Mouse (Mus musculus) heart, adult 2 months (tissue): ENCODE measurements at regions not wholly inside any gene's neighbourhood (a gene's known extent, or its start where the extent isn't known, plus 50 kb on each side); places are given as distances from the start of the nearest gene placed in this dataset.
A peak's percentile ranks its signal among the peaks of the same experiment; 100 is the strongest.

Experiments
- DNase-seq, 2 experiments: peaks; one replicate each; pipeline ENCODE4 v3.0.0; 2021
- H3K27ac ChIP-seq: fragments of 200-600 bp; 2 replicates; pipeline ENCODE4 v1.8.1; 2022
- H3K27me3 ChIP-seq: fragments of 200-500 bp; 2 replicates; pipeline ENCODE4 v1.6.1; 2012; ENCODE audit warnings: mild to moderate bottlenecking, low read length, inconsistent platforms, mixed read lengths; ENCODE audit not compliant: control insufficient read depth, insufficient read depth
- H3K36me3 ChIP-seq: fragments of 200-500 bp; 2 replicates; pipeline ENCODE4 v1.6.1; 2012; ENCODE audit warnings: low read length, inconsistent platforms; ENCODE audit not compliant: control insufficient read depth, insufficient read depth
- H3K4me1 ChIP-seq: fragments of 200-500 bp; 2 replicates; pipeline ENCODE4 v1.6.1; 2011; ENCODE audit warnings: low read length; ENCODE audit not compliant: control insufficient read depth, insufficient read depth
- H3K4me3 ChIP-seq: fragments of 200-600 bp; 2 replicates; pipeline ENCODE4 v1.8.1; 2022
- H3K79me2 ChIP-seq: fragments of 200-500 bp; replicated peaks from 2 replicates; pipeline ENCODE4 v1.6.1; 2012; ENCODE audit warnings: mild to moderate bottlenecking, inconsistent platforms, low read length, moderate library complexity, mixed read lengths; ENCODE audit not compliant: control insufficient read depth, insufficient read depth
- H3K9ac ChIP-seq: fragments of 200-500 bp; 2 replicates; pipeline ENCODE4 v1.6.1; 2012; ENCODE audit warnings: low read depth, mild to moderate bottlenecking, control low read depth, inconsistent platforms, low read length, mixed read lengths
- CTCF ChIP-seq: fragments of 200-600 bp; IDR thresholded peaks from 2 replicates; pipeline ENCODE4 v1.8.1; 2022; ENCODE audit warnings: antibody characterized with exemption, mild to moderate bottlenecking, moderate library complexity
- EP300 ChIP-seq: fragments of 200-500 bp; IDR thresholded peaks from 2 replicates; pipeline ENCODE4 v1.6.1; 2011; ENCODE audit warnings: low read depth, low read length, control low read depth; ENCODE audit not compliant: insufficient read depth
- POLR2A ChIP-seq: fragments of 200-500 bp; IDR thresholded peaks from 2 replicates; pipeline ENCODE4 v1.6.1; 2011; ENCODE audit warnings: mild to moderate bottlenecking, low read depth, low read length, control low read depth; ENCODE audit not compliant: insufficient read depth
- WGBS: fragments of 180-500 bp; shearing (Covaris S2); methylation state at CpG from one replicate; pipeline ENCODE4 v1.1.7; 2018; 5-methylcytosine and 5-hydroxymethylcytosine counted together
- intact Hi-C: fragments of 180-260 bp; cut with DNase I; formaldehyde crosslinking; loops from one replicate; pipeline ENCODE4 v1.15.1; 2025

- no peak overlapping the region for H3K4me3 ChIP-seq
- intact Hi-C loops = no loop called here
- H3K9ac ChIP-seq = no peak overlapping the region
- no peaks in the 10 kb centered on the region for H3K79me2 ChIP-seq
- 31% methylated on average over 1 of the region's 1 CpGs for WGBS
- H3K27ac ChIP-seq = no peak overlapping the region
- H3K36me3 ChIP-seq = no peaks in the 10 kb centered on the region
- no peaks in the 10 kb centered on the region for H3K4me1 ChIP-seq
- DNase-seq = no peak
- H3K27me3 ChIP-seq = no peaks in the 10 kb centered on the region
- TF ChIP-seq POLR2A (no peak), CTCF (no peak), EP300 (no peak)
Measured at GRCm38 (mm10) chr9:67676906-67677305, 82.3 kb upstream of the C2cd4b start.

GRCm38 (mm10) chr9:67683367-67683766 is 75.9 kb upstream of the C2cd4b start:
- Histone ChIP-seq H3K4me1 (no peaks in the 10 kb centered on the region), H3K9ac (no peak overlapping the region), H3K27ac (no peak overlapping the region), H3K36me3 (no peaks in the 10 kb centered on the region), H3K79me2 (no peaks in the 10 kb centered on the region), H3K4me3 (no peak overlapping the region), H3K27me3 (no peaks in the 10 kb centered on the region)
- WGBS = 9% methylated on average over 7 of the region's 7 CpGs
- DNase-seq = peak; percentile 38 to 66
- peak; percentile 84 for TF ChIP-seq CTCF
- TF ChIP-seq POLR2A = no peak
- intact Hi-C loops = no loop called here

- WGBS = 83% methylated on average over 13 of the region's 13 CpGs
- H3K36me3 ChIP-seq = no peaks in the 10 kb centered on the region
- DNase-seq = no peak
- TF ChIP-seq EP300 (no peak), CTCF (no peak), POLR2A (no peak)
- H3K4me1 ChIP-seq = no peaks in the 10 kb centered on the region
- no peaks in the 10 kb centered on the region for H3K79me2 ChIP-seq
- H3K27me3 ChIP-seq = no peaks in the 10 kb centered on the region
- H3K4me3 ChIP-seq = no peak overlapping the region
- no peak overlapping the region for H3K9ac ChIP-seq
- intact Hi-C loops = no loop called here
- no peak overlapping the region for H3K27ac ChIP-seq
Measured at GRCm38 (mm10) chr9:67692396-67692795, 66.8 kb upstream of the C2cd4b start.

GRCm38 (mm10) chr9:67693716-67694115 is 65.5 kb upstream of the C2cd4b start:
- no peak overlapping the region for H3K9ac ChIP-seq
- intact Hi-C loops = no loop called here
- 31% methylated on average over 7 of the region's 7 CpGs for WGBS
- H3K79me2 ChIP-seq = no peaks in the 10 kb centered on the region
- H3K27me3 ChIP-seq = no peaks in the 10 kb centered on the region
- no peaks in the 10 kb centered on the region for H3K4me1 ChIP-seq
- H3K36me3 ChIP-seq = no peaks in the 10 kb centered on the region
- TF ChIP-seq POLR2A (no peak), CTCF (no peak), EP300 (no peak)
- no peak overlapping the region for H3K27ac ChIP-seq
- no peak overlapping the region for H3K4me3 ChIP-seq
- DNase-seq = peak in 1 of 2 experiments; percentile 27

GRCm38 (mm10) chr9:67698796-67699195 is 60.4 kb upstream of the C2cd4b start:
- 86% methylated on average over 2 of the region's 2 CpGs for WGBS

GRCm38 (mm10) chr9:67699846-67700579 is 59.2 kb upstream of the C2cd4b start:
- H3K36me3 ChIP-seq = no peaks in the 10 kb centered on the region
- H3K4me1 ChIP-seq = no peaks in the 10 kb centered on the region
- peak; percentile 52 to 59 for DNase-seq
- no peaks in the 10 kb centered on the region for H3K79me2 ChIP-seq
- no peak for TF ChIP-seq POLR2A
- no peak for TF ChIP-seq CTCF
- no peak for TF ChIP-seq EP300
- no peaks in the 10 kb centered on the region; the same call in 1 of the 2 replicates for H3K27me3 ChIP-seq
- H3K9ac ChIP-seq = peak overlapping the region; percentile 58
- intact Hi-C loops = no loop called here
- no peak overlapping the region for H3K27ac ChIP-seq
- H3K4me3 ChIP-seq = peak overlapping the region; percentile 31; the same call in 1 of the 2 replicates
- 17% methylated on average over 35 of the region's 35 CpGs for WGBS

More at GRCm38 (mm10) chr9:67698796-67699195, 60.4 kb upstream of the C2cd4b start:
- Histone ChIP-seq H3K4me3 (no peak overlapping the region), H3K27me3 (no peaks in the 10 kb centered on the region; the same call in 1 of the 2 replicates), H3K4me1 (no peaks in the 10 kb centered on the region), H3K36me3 (no peaks in the 10 kb centered on the region), H3K79me2 (no peaks in the 10 kb centered on the region), H3K9ac (no peak overlapping the region), H3K27ac (no peak overlapping the region)
- no peak for TF ChIP-seq EP300
- no peak for TF ChIP-seq POLR2A
- TF ChIP-seq CTCF = no peak
- DNase-seq = no peak
- intact Hi-C loops = no loop called here
